Mouse (Mus musculus) neural tube, embryonic 11.5 days (tissue): Measurements from ENCODE around the gene Ubl3. TPM values are rescaled to one million over a fixed set of nuclear protein-coding genes. Genes with fewer than 3 reads are reported as not detected.

Experiments
- ATAC-seq: fragments of 200-750 bp; cut with Nextera tagmentation; 2 replicates; pipeline ENCODE4 v1.8.0; 2017; ENCODE audit warnings: moderate number of reproducible peaks, mild to moderate bottlenecking, moderate TSS enrichment, moderate library complexity; ENCODE audit not compliant: insufficient read depth, low FRiP score, low TSS enrichment
- DNase-seq: peaks from one replicate; pipeline ENCODE4 v3.0.0-alpha.2; 2015; ENCODE audit warnings: low spot score
- H3K27ac ChIP-seq: fragments of 300-500 bp; sonication (generic); 2 replicates; pipeline ENCODE4 v1.5.1; 2014; ENCODE audit warnings: low read depth, mild to moderate bottlenecking, low read length
- H3K27me3 ChIP-seq: fragments of 300-500 bp; sonication (generic); 2 replicates; pipeline ENCODE4 v1.6.1; 2014; ENCODE audit warnings: mild to moderate bottlenecking, low read length, mixed read lengths; ENCODE audit not compliant: control insufficient read depth, insufficient read depth
- H3K36me3 ChIP-seq: fragments of 300-500 bp; sonication (generic); 2 replicates; pipeline ENCODE4 v1.6.1; 2014; ENCODE audit warnings: mild to moderate bottlenecking, low read length, moderate library complexity, mixed read lengths; ENCODE audit not compliant: control insufficient read depth, insufficient read depth
- H3K4me1 ChIP-seq: fragments of 300-500 bp; sonication (generic); 2 replicates; pipeline ENCODE4 v1.6.1; 2014; ENCODE audit warnings: low read length, mixed read lengths; ENCODE audit not compliant: control insufficient read depth, insufficient read depth
- H3K4me2 ChIP-seq: fragments of 300-500 bp; sonication (generic); 2 replicates; pipeline ENCODE4 v1.6.1; 2014; ENCODE audit warnings: low read depth, mild to moderate bottlenecking, moderate library complexity
- H3K4me3 ChIP-seq: fragments of 300-500 bp; sonication (generic); 2 replicates; pipeline ENCODE4 v1.5.1; 2014; ENCODE audit warnings: low read depth, low read length
- H3K9ac ChIP-seq: fragments of 300-500 bp; sonication (generic); 2 replicates; pipeline ENCODE4 v1.6.1; 2014; ENCODE audit warnings: mild to moderate bottlenecking, low read length
- H3K9me3 ChIP-seq: fragments of 300-500 bp; sonication (generic); 2 replicates; pipeline ENCODE4 v1.6.1; 2016; ENCODE audit warnings: low read length; ENCODE audit not compliant: control insufficient read depth
- WGBS: fragments of 180-500 bp; shearing (Covaris S2); extraction: QIAGEN DNeasy Blood & Tissue Kit; methylation state at CpG from one replicate; pipeline ENCODE4 v1.1.7; 2014; 5-methylcytosine and 5-hydroxymethylcytosine counted together
- polyA plus RNA-seq: library from polyadenylated mRNA; unstranded; fragments of >200 nt; fragmentation: Nextera tagmentation; extraction: Ambion mirVana; gene quantifications from 2 replicates; pipeline ENCODE4 v1.2.1, GENCODE M21; 2014

The Ubl3 gene
- polyA plus RNA-seq, 1 experiment from 2014 or later, result 83.6 TPM

DNA sequence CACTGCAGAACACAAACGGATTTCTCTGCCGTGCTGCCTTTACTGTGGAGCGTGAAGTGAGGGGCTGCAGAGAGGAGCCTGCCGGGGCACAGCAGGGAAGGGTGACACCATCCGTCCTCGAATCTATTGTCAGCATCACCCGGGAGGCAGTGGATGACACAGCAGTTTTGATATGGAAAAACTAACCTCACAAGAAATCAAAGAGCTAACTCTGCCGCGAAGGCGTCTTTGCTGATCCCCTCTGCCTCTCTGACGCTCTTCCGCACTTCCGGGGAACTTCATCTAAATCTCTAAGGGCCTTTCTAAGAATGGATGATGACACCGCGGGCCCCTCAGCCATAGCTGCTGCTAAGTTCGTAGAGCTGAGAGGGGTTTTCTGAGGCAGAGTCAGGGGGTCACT lies 2.1 kb upstream of the Ubl3 start:
- Histone ChIP-seq H3K4me2 (peak overlapping the region; percentile 40), H3K27me3 (no peaks in the 10 kb centered on the region), H3K4me1 (peaks cover 13% of the 10 kb centered on the region), H3K9ac (peak overlapping the region; percentile 45), H3K36me3 (no peaks in the 10 kb centered on the region), H3K27ac (no peak overlapping the region), H3K4me3 (peak overlapping the region; percentile 19), H3K9me3 (no peaks in the 10 kb centered on the region)
- WGBS, result 3% methylated on average over 16 of the region's 16 CpGs
- no peak for ATAC-seq
- DNase-seq, result no peak

- ATAC-seq (no peak), DNase-seq (no peak)
- no peaks in the 10 kb centered on the region for H3K36me3 ChIP-seq
- H3K4me3 ChIP-seq, result peak overlapping the region; percentile 19; the same call in 1 of the 2 replicates
- peak overlapping the region; percentile 40 for H3K4me2 ChIP-seq
- no peaks in the 10 kb centered on the region for H3K9me3 ChIP-seq
- peaks cover 17% of the 10 kb centered on the region for H3K4me1 ChIP-seq
- H3K27ac ChIP-seq, result no peak overlapping the region
- no peaks in the 10 kb centered on the region for H3K27me3 ChIP-seq
- WGBS, result 13% methylated on average over 7 of the region's 7 CpGs
- peak overlapping the region; percentile 45 for H3K9ac ChIP-seq
Observed at GRCm38 (mm10) chr5:148554242-148554641, 1.7 kb upstream of the Ubl3 start.

DNA sequence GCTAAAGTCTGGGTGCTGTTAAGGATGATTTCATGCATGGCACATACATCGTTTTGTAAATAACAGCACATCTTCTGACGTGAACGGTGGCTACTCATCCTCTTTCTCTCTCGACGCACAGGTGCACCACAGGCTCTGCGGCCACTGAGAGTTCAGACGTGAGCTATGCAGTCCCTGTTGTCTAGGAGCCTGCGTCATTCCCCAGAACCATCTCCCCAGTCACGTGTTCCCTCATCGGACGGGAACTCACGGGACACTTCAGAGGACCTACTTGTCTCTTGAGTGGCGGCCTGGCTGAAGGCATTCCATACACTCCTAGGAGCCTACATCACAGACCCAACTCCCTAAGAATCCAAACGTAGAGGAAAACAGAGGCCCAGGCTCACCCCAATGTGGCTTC lies 1.1 kb upstream of the Ubl3 start:
- Histone ChIP-seq H3K27me3 (no peaks in the 10 kb centered on the region), H3K4me1 (peaks cover 18% of the 10 kb centered on the region), H3K4me3 (no peak overlapping the region), H3K4me2 (no peak overlapping the region), H3K9me3 (no peaks in the 10 kb centered on the region), H3K9ac (no peak overlapping the region), H3K27ac (no peak overlapping the region), H3K36me3 (no peaks in the 10 kb centered on the region)
- ATAC-seq, result no peak
- DNase-seq, result no peak
- WGBS, result 25% methylated on average over 14 of the region's 14 CpGs

GRCm38 (mm10) chr5:148551764-148552136 lies 839 bp downstream of the Ubl3 start:
- H3K4me1 ChIP-seq, result peaks cover 21% of the 10 kb centered on the region

DNA sequence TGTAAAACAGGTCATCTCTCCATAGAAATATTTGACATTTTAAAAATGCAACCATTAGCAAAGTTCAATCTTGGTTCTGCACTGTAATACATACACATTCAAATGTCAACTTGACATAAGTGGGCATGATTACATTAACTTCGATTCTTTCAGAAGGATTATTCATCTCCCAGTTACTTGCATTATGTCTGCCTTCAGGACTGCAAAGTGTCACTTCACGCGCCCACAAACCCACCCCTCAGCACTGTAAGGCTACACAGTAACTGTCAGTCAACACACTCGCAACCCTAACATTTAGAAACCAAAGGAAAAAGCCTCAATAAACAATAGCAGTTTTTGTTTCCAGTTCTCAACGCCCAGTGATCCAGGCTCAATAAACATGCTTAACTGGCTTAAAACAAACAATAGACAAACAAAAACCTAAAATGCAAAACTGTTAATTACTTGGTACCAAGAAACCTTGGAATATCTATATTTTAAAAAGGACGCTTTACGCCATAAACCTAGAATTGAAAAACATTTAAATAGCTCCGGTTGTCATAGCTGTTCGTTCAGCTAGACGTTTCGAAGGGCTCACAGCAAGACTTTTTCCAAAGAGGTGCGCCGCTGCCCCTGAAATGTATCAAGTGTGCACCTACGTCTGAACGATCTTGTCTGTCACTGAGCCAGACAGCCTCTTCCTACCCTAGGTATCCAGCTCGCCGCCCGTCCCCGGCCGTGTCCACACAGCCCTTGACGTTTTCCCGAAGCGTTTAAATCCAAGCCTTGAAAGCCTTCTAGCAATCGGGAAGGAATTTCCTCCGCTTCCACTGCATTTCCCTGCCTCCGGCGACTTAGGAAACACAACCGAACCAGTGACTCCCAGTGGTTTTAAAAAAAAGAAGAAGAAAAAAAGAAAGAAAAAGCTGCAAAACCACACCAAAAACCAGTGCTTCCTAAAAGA lies 1.5 kb downstream of the Ubl3 start:
- Histone ChIP-seq H3K36me3 (no peaks in the 10 kb centered on the region), H3K4me2 (peak overlapping the region; percentile 82), H3K4me3 (peak overlapping the region; percentile 73), H3K9ac (peak overlapping the region; percentile 88), H3K4me1 (peaks cover 21% of the 10 kb centered on the region), H3K27me3 (no peaks in the 10 kb centered on the region), H3K27ac (peak overlapping the region; percentile 37; the same call in 1 of the 2 replicates), H3K9me3 (no peaks in the 10 kb centered on the region)
- ATAC-seq (no peak), DNase-seq (peak; percentile 45)
- WGBS, result under 1% methylated on average over 28 of the region's 28 CpGs

More at GRCm38 (mm10) chr5:148551764-148552136, 839 bp downstream of the Ubl3 start:
- peak overlapping the region; percentile 82 for H3K4me2 ChIP-seq
- H3K9me3 ChIP-seq, result no peaks in the 10 kb centered on the region
- no peaks in the 10 kb centered on the region for H3K27me3 ChIP-seq
- peak; percentile 49 for DNase-seq
- peak overlapping the region; percentile 73 for H3K4me3 ChIP-seq
- peak overlapping the region; percentile 98 for H3K27ac ChIP-seq
- no peak for ATAC-seq
- peak overlapping the region; percentile 88 for H3K9ac ChIP-seq
- under 1% methylated on average over 17 of the region's 17 CpGs for WGBS
- no peaks in the 10 kb centered on the region for H3K36me3 ChIP-seq

- Histone ChIP-seq H3K4me3 (peak overlapping the region; percentile 73), H3K9ac (no peak overlapping the region), H3K27me3 (no peaks in the 10 kb centered on the region), H3K27ac (no peak overlapping the region), H3K36me3 (no peaks in the 10 kb centered on the region), H3K4me1 (peaks cover 21% of the 10 kb centered on the region), H3K4me2 (peak overlapping the region; percentile 82), H3K9me3 (no peaks in the 10 kb centered on the region)
- DNase-seq (no peak), ATAC-seq (no peak)
- 2% methylated on average over 6 of the region's 6 CpGs for WGBS
Observed at GRCm38 (mm10) chr5:148550393-148550792, 2.2 kb downstream of the Ubl3 start.

DNA sequence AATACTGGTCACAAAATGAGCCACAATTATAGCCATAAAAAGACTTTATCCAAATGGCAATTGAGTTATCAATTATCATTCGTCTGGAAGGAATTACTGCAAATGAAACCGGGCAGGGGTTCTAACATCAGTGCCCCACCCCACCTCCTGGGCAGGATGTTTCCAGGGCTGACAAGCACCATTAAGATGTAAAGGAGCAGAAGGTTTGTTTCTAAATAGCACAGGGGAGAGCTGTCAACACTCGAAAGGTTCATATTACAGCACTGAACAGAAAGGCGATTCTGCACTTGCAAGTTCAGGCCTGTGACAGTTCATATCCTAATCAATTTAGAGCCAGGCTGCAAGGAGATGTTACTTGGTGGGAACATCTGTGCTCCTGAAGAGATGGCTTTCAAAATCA lies 3.3 kb downstream of the Ubl3 start:
- DNase-seq (no peak), ATAC-seq (no peak)
- no peak overlapping the region for H3K27ac ChIP-seq
- no peaks in the 10 kb centered on the region for H3K27me3 ChIP-seq
- H3K4me2 ChIP-seq, result peak overlapping the region; percentile 12; the same call in 1 of the 2 replicates
- H3K36me3 ChIP-seq, result no peaks in the 10 kb centered on the region
- H3K9me3 ChIP-seq, result no peaks in the 10 kb centered on the region
- 10% methylated on average over 4 of the region's 4 CpGs for WGBS
- peaks cover 18% of the 10 kb centered on the region for H3K4me1 ChIP-seq
- no peak overlapping the region for H3K4me3 ChIP-seq
- no peak overlapping the region for H3K9ac ChIP-seq

GRCm38 (mm10) chr5:148548568-148548967 lies 4.0 kb downstream of the Ubl3 start:
- Histone ChIP-seq H3K27me3 (no peaks in the 10 kb centered on the region), H3K4me3 (no peak overlapping the region), H3K4me1 (peaks cover 15% of the 10 kb centered on the region), H3K27ac (no peak overlapping the region), H3K9ac (no peak overlapping the region), H3K9me3 (no peaks in the 10 kb centered on the region), H3K36me3 (no peaks in the 10 kb centered on the region), H3K4me2 (no peak overlapping the region)
- ATAC-seq (no peak), DNase-seq (no peak)
- 59% methylated on average over 9 of the region's 9 CpGs for WGBS
